Mouse (Mus musculus) midbrain, embryonic 12.5 days (tissue): ENCODE results near the gene Kif5a. TPM values are rescaled to one million over a fixed set of nuclear protein-coding genes. Genes with fewer than 3 reads are reported as not detected.

Experiments used
- ATAC-seq: fragments of 200-750 bp; cut with Nextera tagmentation; 2 replicates; pipeline ENCODE4 v1.8.0; 2017; ENCODE audit warnings: low read depth, moderate TSS enrichment, moderate library complexity; ENCODE audit not compliant: low FRiP score
- H3K27ac ChIP-seq: fragments of 300-500 bp; sonication (generic); replicated peaks from 2 replicates; pipeline ENCODE4 v1.5.1; 2016; ENCODE audit warnings: mild to moderate bottlenecking
- H3K27me3 ChIP-seq: fragments of 300-500 bp; sonication (generic); 2 replicates; pipeline ENCODE4 v1.6.1; 2016; ENCODE audit warnings: mild to moderate bottlenecking
- H3K36me3 ChIP-seq: fragments of 300-500 bp; sonication (generic); 2 replicates; pipeline ENCODE4 v1.6.1; 2016
- H3K4me1 ChIP-seq: fragments of 300-500 bp; sonication (generic); 2 replicates; pipeline ENCODE4 v1.6.1; 2016
- H3K4me2 ChIP-seq: fragments of 300-500 bp; sonication (generic); replicated peaks from 2 replicates; pipeline ENCODE4 v1.6.1; 2016; ENCODE audit warnings: mild to moderate bottlenecking, moderate library complexity
- H3K4me3 ChIP-seq: fragments of 300-500 bp; sonication (generic); 2 replicates; pipeline ENCODE4 v1.5.1; 2016; ENCODE audit warnings: mild to moderate bottlenecking
- H3K9ac ChIP-seq: fragments of 300-500 bp; sonication (generic); replicated peaks from 2 replicates; pipeline ENCODE4 v1.6.1; 2016; ENCODE audit warnings: mild to moderate bottlenecking, moderate library complexity
- H3K9me3 ChIP-seq: fragments of 300-500 bp; sonication (generic); 2 replicates; pipeline ENCODE4 v1.6.1; 2016; ENCODE audit warnings: mild to moderate bottlenecking
- WGBS: fragments of 180-500 bp; shearing (Covaris S2); methylation state at CpG from one replicate; pipeline ENCODE4 v1.1.7; 2016; 5-methylcytosine and 5-hydroxymethylcytosine counted together
- polyA plus RNA-seq: library from polyadenylated mRNA; unstranded; fragments of >200 nt; fragmentation: Nextera tagmentation; extraction: Ambion mirVana; gene quantifications from 2 replicates; pipeline ENCODE4 v1.2.1, GENCODE M21; 2016

Gene Kif5a
- polyA plus RNA-seq, 1 experiment from 2014 or later: 53.9 TPM

DNA sequence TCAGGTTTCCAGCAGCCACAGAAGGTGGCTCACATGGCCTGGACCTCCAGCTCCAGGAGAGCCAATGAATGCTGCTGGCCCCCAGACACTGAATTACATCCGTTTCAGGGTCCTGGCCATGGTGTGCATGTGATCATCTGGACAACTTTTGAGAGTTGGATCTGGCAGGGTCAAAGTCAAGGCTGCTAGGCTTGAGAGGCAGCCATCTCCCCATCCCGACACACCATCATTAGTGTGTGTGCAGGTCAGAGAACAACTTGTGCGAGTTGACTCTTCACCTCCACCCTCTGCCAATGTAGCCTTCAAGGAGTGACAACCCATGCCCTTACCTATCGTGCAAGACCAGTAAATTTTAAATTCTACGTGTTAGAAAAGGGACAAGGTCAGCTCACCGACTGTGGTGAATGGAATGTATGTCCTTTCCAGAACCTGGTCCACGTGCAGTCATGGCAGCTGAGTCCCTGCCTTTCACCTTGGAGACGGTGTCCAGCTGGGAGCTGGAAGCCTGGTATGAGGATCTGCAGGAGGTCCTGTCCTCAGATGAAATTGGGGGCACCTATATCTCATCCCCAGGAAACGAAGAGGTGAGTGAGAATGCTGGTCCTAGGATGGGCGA, 31.9 kb upstream of the Kif5a start:
- Histone ChIP-seq H3K9me3 (no peaks in the 10 kb centered on the region), H3K27me3 (no peaks in the 10 kb centered on the region), H3K27ac (no peak overlapping the region), H3K4me1 (peaks cover 15% of the 10 kb centered on the region), H3K36me3 (peaks cover 70% of the 10 kb centered on the region), H3K9ac (no peak overlapping the region), H3K4me2 (no peak overlapping the region), H3K4me3 (no peak overlapping the region)
- 93% methylated on average over 10 of the region's 10 CpGs for WGBS
- no peak for ATAC-seq

DNA sequence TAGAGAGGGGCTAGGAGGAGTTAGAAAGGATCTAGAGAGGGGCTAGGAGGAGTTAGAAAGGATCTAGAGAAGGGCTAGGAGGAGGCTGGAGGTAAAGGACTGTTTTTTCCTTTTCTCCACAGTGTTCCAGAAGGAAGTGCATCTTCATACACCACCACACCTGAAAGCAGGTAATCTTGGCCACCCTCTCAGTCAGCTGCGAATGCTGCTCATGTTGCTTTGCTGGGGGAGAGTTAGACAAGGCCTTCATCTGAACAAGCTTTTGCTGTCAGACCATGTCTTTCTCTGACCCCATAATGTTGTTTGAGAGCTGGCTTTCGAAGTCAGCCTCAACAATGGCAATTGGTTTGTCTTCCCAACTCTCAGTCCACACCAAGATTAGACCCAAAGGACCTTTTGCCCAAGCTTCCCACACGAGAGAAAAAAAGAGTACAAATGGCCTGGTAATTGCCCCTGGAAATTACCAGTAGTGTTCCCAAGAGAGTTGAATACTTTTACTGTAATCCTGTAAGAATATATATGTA, 30.5 kb upstream of the Kif5a start:
- peaks cover 57% of the 10 kb centered on the region for H3K36me3 ChIP-seq
- ATAC-seq: no peak

DNA sequence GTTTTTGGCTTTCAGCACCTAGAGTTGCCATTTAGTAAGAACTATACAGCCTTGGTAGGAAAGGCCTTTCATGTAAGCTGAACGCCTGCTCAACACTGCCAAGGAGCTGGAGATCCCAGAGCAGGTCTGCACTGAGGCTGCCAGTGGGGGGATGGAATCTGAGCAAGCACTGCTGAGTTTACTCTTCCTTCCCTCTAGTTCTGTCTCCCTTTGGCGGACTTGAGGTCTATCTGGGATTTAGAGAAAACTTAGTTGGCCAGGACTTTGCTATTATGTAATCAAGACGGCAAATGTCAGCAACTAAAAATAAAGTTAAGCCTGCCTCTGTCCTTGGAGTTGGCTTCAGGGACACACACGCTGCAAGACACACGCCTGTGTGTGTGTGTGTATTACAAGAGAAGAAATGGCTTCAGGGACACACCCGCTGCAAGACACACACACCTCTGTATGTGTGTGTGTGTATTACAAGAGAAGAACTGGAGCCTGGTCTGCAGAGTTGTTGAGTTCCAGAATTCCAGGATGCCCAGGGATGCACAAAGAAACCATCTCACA, 29.9 kb upstream of the Kif5a start:
- H3K36me3 ChIP-seq: peaks cover 51% of the 10 kb centered on the region
- WGBS: 88% methylated on average over 6 of the region's 6 CpGs
- no peak overlapping the region for H3K4me3 ChIP-seq
- H3K9ac ChIP-seq: no peak overlapping the region; the same call in 1 of the 2 replicates
- no peak overlapping the region for H3K27ac ChIP-seq
- H3K9me3 ChIP-seq: no peaks in the 10 kb centered on the region
- no peak for ATAC-seq
- peaks cover 24% of the 10 kb centered on the region for H3K4me1 ChIP-seq
- H3K4me2 ChIP-seq: no peak overlapping the region
- no peaks in the 10 kb centered on the region for H3K27me3 ChIP-seq

More for the DNA sequence above, 30.5 kb upstream of the Kif5a start:
- no peak overlapping the region for H3K9ac ChIP-seq
- WGBS: 92% methylated on average over 3 of the region's 3 CpGs
- no peak overlapping the region for H3K4me2 ChIP-seq
- H3K9me3 ChIP-seq: no peaks in the 10 kb centered on the region
- H3K27me3 ChIP-seq: no peaks in the 10 kb centered on the region
- H3K4me3 ChIP-seq: no peak overlapping the region
- H3K27ac ChIP-seq: no peak overlapping the region
- H3K4me1 ChIP-seq: peaks cover 23% of the 10 kb centered on the region

DNA sequence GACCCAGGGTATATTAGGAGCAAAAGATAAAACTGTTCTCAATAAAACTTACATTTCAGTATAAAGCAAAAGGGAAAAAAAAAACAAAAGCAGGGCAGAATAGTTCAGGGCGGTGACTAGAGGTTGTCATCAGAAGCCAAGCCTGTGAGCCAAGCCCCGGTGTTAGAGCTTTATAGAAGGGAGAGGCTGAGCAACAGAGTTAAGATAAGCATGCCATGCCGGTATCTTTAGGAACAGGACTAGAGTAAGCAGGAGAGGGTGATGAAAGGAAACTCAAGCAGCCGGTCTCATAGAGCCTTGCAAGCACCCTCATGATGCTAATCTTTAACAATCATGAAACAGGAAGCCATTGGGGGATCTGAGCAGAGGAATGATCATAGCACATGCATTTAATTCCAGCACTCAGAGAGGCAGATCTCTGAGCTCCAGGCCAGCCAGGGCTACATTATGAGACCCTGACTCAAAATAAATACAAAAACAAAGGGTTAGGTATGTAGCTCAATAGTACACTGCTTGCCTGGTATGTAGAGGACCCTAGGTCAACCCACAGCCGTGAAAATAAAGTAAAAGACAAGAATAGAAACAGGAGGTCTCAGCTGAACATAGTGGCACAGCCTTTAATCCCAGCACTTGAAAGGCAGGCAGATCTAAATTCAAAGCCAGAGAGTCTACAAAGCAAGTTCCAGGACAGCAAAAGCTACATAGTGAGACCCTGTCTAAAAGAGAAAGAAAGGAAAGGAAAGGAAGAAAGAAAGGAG, 28.9 kb upstream of the Kif5a start:
- H3K27ac ChIP-seq: peak overlapping the region; percentile 98
- ATAC-seq: no peak

DNA sequence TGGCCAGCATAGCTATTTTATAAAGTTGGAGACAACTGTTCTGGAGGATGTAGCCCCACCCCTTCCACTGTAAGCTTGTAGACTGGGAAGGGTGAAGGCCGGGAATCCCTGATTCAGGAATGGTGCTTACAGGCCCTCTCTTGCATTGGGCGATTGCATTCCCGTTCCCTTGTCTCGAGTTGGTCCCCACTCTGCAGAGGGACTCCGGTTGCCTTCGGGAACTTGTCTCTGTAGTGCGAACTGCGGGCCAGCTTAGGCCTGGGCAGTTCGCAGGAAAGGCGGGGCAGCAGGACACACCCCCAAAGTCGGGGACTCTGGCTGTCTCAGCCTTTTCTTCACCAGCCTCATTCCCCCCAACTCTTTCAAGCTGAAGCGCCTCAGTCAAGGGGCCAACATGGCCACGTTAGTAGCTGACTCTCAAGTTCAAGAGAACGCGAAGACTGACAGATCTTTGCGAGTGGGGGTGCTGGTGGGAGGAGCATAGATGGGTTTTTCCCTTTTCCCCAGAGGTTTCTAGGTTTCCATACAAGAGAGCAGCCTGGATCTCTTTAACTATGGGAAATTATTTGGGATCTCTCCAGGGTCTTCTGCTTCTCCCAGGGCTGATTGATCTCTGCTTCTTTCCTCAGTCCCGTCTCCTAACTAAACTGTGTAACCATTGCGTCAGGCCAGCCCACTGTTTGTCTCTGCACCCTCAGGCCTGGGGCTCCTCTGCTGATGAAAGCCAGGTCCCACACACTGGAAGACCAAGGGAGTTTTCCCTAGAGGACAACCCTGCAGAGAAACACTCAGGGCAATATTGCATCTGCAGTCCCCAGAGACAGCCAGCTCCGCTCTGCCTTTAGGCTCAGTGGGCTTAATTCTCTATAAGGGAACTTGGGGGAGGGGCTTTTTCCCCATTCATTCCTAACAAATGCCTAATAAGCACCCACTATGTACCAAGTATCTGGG, 28.1 kb upstream of the Kif5a start:
- Histone ChIP-seq H3K4me1 (peaks cover 43% of the 10 kb centered on the region), H3K9me3 (no peaks in the 10 kb centered on the region), H3K4me2 (peak overlapping the region; percentile 94), H3K27me3 (no peaks in the 10 kb centered on the region), H3K9ac (peak overlapping the region; percentile 74), H3K27ac (peak overlapping the region; percentile 98), H3K4me3 (peak overlapping the region; percentile 77), H3K36me3 (peaks cover 44% of the 10 kb centered on the region)
- ATAC-seq: peak; percentile 55
- WGBS: 3% methylated on average over 19 of the region's 19 CpGs

More for the DNA sequence above, 28.9 kb upstream of the Kif5a start:
- Histone ChIP-seq H3K9ac (peak overlapping the region; percentile 74; the same call in 1 of the 2 replicates), H3K4me2 (peak overlapping the region; percentile 94), H3K4me3 (peak overlapping the region; percentile 77), H3K4me1 (peaks cover 34% of the 10 kb centered on the region), H3K27me3 (no peaks in the 10 kb centered on the region), H3K9me3 (no peaks in the 10 kb centered on the region), H3K36me3 (peaks cover 44% of the 10 kb centered on the region)
- WGBS: 51% methylated on average over 5 of the region's 5 CpGs

DNA sequence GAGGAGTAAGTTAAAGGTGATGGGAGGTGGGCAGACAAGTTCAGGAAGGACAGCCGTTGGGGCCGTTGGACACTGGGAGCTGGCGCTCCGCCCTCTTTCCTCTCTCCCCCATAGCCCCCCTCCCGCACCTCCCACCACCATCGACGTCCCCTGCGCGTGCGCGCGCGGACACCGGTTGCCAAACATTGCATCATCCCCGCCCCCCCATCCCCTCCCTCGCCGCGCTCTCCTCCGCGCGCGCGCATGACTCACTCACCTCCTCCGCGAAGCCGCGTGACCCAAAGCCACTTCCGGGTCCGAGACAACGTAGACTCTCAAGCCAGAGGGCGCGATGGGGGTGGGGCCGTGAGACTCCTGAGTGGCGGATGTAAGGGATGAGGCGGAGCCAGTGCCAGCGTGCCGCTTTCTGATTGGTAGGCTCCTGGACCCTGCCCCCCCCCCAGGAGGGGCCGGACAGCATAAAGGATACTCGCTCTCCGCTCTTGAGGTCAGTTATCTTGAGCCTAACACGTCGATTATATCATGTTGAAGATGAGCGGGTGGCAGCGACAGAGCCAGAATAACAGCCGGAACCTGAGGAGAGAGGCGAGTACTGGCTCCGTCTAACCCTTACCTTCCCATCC, 27.3 kb upstream of the Kif5a start:
- WGBS: 0% methylated on average over 47 of the region's 47 CpGs
- ATAC-seq: peak; percentile 89
- Histone ChIP-seq H3K36me3 (peaks cover 44% of the 10 kb centered on the region), H3K27me3 (no peaks in the 10 kb centered on the region), H3K27ac (peak overlapping the region; percentile 98), H3K4me1 (peaks cover 51% of the 10 kb centered on the region), H3K9me3 (no peaks in the 10 kb centered on the region), H3K9ac (peak overlapping the region; percentile 74), H3K4me3 (peak overlapping the region; percentile 77), H3K4me2 (peak overlapping the region; percentile 94)

DNA sequence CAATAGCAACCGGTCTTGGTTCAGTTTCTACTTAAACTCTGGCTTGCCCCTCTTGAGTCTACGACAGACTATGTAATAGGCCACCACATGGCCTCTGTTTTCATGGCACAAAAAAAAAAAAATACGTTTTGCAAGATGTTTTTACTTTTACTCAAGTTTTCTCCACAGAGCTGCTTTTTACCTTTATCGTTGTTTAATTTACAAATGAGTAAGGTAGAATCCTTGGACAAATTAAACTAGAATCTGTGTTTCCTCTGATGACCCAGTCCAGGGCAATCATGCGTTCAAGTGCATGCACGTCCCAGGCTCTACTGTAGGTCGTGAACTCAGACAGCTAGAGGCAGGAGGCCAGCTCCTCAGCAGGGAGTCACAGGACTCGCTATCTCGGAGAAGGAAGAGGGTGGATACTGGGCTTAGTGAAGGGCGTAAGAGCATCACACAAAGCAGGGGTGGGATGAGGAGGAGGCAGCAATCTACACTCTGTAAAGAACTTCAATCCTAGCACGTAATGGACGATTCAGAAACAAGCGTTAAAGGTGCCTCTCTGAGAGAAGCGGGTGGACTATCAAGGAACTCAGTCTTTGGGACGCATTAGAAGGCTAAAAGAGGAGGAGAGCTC, 26.5 kb upstream of the Kif5a start:
- H3K9me3 ChIP-seq: no peaks in the 10 kb centered on the region
- peak overlapping the region; percentile 94 for H3K4me2 ChIP-seq
- ATAC-seq: peak; percentile 8
- peak overlapping the region; percentile 77 for H3K4me3 ChIP-seq
- H3K27ac ChIP-seq: peak overlapping the region; percentile 98
- 2% methylated on average over 15 of the region's 15 CpGs for WGBS
- no peaks in the 10 kb centered on the region for H3K27me3 ChIP-seq
- H3K36me3 ChIP-seq: peaks cover 44% of the 10 kb centered on the region
- H3K4me1 ChIP-seq: peaks cover 57% of the 10 kb centered on the region
- peak overlapping the region; percentile 89 for H3K9ac ChIP-seq

DNA sequence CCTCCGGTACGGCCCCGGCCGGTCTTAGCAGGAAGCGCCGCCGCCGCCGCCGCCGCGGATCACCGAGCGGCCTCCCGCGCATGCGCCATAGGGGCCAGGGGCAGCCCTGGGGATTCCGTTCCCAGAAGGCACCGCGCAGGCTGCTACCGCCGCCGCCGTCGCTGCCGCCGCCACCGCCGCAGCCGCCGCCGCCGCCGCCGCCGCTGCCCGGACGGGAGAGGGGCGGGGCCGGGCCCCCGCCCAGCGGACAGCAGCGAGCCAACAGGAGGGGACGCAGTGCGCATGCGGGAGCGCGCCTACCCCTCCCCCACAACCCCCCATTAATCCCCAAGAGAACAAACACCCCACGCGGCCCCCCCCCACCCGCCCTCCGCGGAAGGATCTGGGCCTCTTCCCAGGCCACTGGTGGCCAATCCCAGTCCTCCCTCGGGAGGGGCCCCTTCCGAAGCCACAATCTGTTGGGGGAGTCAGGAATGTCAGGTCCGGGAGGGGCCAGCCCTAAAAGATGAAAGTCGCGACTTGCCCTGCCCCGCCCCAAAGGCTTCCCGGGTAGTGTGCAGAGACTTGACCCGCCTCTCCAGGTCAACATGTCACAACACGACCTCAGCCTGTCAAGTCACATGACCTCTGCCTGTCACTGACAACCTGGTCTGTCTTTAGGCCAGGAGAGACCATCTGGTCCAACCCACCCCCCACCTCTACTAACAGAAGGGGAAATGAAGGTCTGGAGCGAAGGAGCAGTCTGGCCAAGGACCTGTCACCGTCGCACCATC, 25.8 kb upstream of the Kif5a start, which contains the start of gene Mbd6:
Gene Mbd6 (minus strand): TSS at position 219 of the 773 bp plus-strand sequence.
- Histone ChIP-seq H3K4me3 (peak within 1 kb of the TSS; percentile 77), H3K4me1 (peaks cover 59% of the 10 kb centered on the region), H3K4me2 (peak within 1 kb of the TSS; percentile 94), H3K27me3 (no peaks in the 10 kb centered on the region), H3K9me3 (no peaks in the 10 kb centered on the region), H3K27ac (peak within 1 kb of the TSS; percentile 98), H3K36me3 (peaks cover 44% of the 10 kb centered on the region), H3K9ac (peak within 1 kb of the TSS; percentile 89)
- peak; percentile 23 for ATAC-seq
- WGBS: under 1% methylated on average over 50 of the region's 65 CpGs

DNA sequence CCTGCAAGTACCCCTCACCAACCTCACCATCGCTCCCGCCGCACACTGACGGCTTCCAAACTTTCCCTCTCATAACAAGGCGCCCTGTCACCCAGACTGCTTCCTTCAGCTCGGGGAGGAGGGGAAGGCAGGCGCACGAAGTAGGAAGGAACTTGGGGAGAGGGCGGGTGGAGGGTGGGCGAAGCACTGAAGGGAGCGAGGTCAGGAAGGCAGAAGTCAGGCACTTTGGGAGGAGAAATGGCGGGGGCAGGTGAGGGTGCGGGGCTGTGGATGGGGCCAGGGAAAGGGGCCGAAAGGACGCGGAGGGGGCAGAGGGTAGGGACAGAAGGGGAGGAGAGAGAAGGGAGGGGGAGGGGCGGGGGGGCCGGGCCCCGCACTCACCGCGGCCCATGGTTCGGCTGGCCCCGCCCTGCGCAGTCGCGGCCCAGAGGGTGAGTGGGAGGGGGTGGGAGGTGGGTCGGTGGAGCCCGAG, 25.2 kb upstream of the Kif5a start:
- peaks cover 59% of the 10 kb centered on the region for H3K4me1 ChIP-seq
- WGBS: under 1% methylated on average over 13 of the region's 28 CpGs
- H3K36me3 ChIP-seq: peaks cover 44% of the 10 kb centered on the region

DNA sequence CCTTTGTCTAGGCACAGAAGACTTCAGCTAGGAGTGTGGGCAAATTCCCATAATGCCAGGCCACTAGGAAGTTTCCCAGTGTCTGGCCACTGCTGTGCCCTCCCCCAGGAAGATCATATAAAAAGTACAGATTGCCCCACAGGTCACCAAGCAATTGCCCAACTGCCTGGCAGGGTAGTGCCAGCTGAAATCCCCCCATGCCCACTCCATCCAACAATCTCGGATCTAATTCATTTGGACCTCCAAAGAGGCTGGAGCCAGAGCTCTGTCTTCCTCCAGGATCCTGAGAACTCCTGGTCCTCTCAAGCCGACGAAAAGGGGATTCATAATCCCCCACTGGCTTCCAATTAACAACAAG, 24.8 kb upstream of the Kif5a start:
- no peak for ATAC-seq
- Histone ChIP-seq H3K36me3 (peaks cover 44% of the 10 kb centered on the region), H3K4me1 (peaks cover 59% of the 10 kb centered on the region), H3K9ac (peak overlapping the region; percentile 89), H3K27ac (peak overlapping the region; percentile 98), H3K4me2 (peak overlapping the region; percentile 94), H3K27me3 (no peaks in the 10 kb centered on the region), H3K4me3 (peak overlapping the region; percentile 77), H3K9me3 (no peaks in the 10 kb centered on the region)
- 1% methylated on average over 3 of the region's 3 CpGs for WGBS

More for the DNA sequence above, 25.2 kb upstream of the Kif5a start:
- peak; percentile 3; the same call in 1 of the 2 replicates for ATAC-seq
- Histone ChIP-seq H3K27me3 (no peaks in the 10 kb centered on the region), H3K4me2 (peak overlapping the region; percentile 94), H3K9me3 (no peaks in the 10 kb centered on the region), H3K4me3 (peak overlapping the region; percentile 77), H3K9ac (peak overlapping the region; percentile 89), H3K27ac (peak overlapping the region; percentile 98)
